Mouse (Mus musculus): ENCODE measurements around the gene Rbm47. TPM values are rescaled to one million over a fixed set of nuclear protein-coding genes. Genes with fewer than 3 reads are reported as not detected.

Gene Rbm47
- polyA plus RNA-seq, 1 experiment from 2014 or later = 70.7 TPM

GRCm38 (mm10) chr5:66080529-66081220, 92.2 kb downstream of the Rbm47 start:
- DNase-seq (ENCODE audit: low spot score) (peak; percentile 78), ATAC-seq (ENCODE audit: low FRiP score, low TSS enrichment) (peak; percentile 72)
- no peaks in the 10 kb centered on the region for H3K36me3 ChIP-seq (ENCODE audit: control insufficient read depth, insufficient read depth, low read length)
- H3K9ac ChIP-seq (ENCODE audit: low read length) = peak overlapping the region; percentile 35
- peak overlapping the region; percentile 31 for H3K4me3 ChIP-seq (ENCODE audit: low read depth, low read length)
- no peaks in the 10 kb centered on the region for H3K27me3 ChIP-seq (ENCODE audit: control insufficient read depth, insufficient read depth, low read length)
- peaks cover 4% of the 10 kb centered on the region; the same call in 1 of the 2 replicates for H3K4me1 ChIP-seq (replicated peaks; ENCODE audit: control insufficient read depth, insufficient read depth)
- peak overlapping the region; percentile 94 for H3K27ac ChIP-seq (replicated peaks)
- H3K4me2 ChIP-seq (replicated peaks; ENCODE audit: low read depth) = peak overlapping the region; percentile 44
- H3K9me3 ChIP-seq (ENCODE audit: control insufficient read depth, low read length) = no peaks in the 10 kb centered on the region
- no peak for TF ChIP-seq EP300 (optimal IDR thresholded peaks at IDR 0.05)
- no peak for TF ChIP-seq CTCF (IDR thresholded peaks at IDR 0.05; ENCODE audit: low read depth)
- WGBS = 53% methylated on average over 17 of the region's 17 CpGs

- no peak for ATAC-seq (ENCODE audit: low FRiP score, low TSS enrichment)
- WGBS = 62% methylated on average over 9 of the region's 9 CpGs
These were observed 93.3 kb downstream of the Rbm47 start for GRCm38 (mm10) chr5:66079358-66080179.

GRCm38 (mm10) chr5:66078491-66079012, 94.4 kb downstream of the Rbm47 start:
- Histone ChIP-seq H3K27me3 (ENCODE audit: control insufficient read depth, insufficient read depth, low read length) (no peaks in the 10 kb centered on the region), H3K4me1 (replicated peaks; ENCODE audit: control insufficient read depth, insufficient read depth) (peaks cover 4% of the 10 kb centered on the region; the same call in 1 of the 2 replicates), H3K9ac (ENCODE audit: low read length) (no peak overlapping the region), H3K4me2 (replicated peaks; ENCODE audit: low read depth) (peak overlapping the region; percentile 44), H3K9me3 (ENCODE audit: control insufficient read depth, low read length) (no peaks in the 10 kb centered on the region), H3K27ac (replicated peaks) (peak overlapping the region; percentile 36; the same call in 1 of the 2 replicates), H3K4me3 (ENCODE audit: low read depth, low read length) (no peak overlapping the region), H3K36me3 (ENCODE audit: control insufficient read depth, insufficient read depth, low read length) (no peaks in the 10 kb centered on the region)
- TF ChIP-seq CTCF (IDR thresholded peaks at IDR 0.05; ENCODE audit: low read depth) (no peak), EP300 (optimal IDR thresholded peaks at IDR 0.05) (no peak)
- WGBS = 65% methylated on average over 7 of the region's 7 CpGs
- no peak for ATAC-seq (ENCODE audit: low FRiP score, low TSS enrichment)
- peak; percentile 41 for DNase-seq (ENCODE audit: low spot score)

More at GRCm38 (mm10) chr5:66079358-66080179, 93.3 kb downstream of the Rbm47 start:
- H3K36me3 ChIP-seq (ENCODE audit: control insufficient read depth, insufficient read depth, low read length) = no peaks in the 10 kb centered on the region
- DNase-seq (ENCODE audit: low spot score) = peak; percentile 34
- H3K9ac ChIP-seq (ENCODE audit: low read length) = no peak overlapping the region
- H3K4me1 ChIP-seq (replicated peaks; ENCODE audit: control insufficient read depth, insufficient read depth) = peaks cover 4% of the 10 kb centered on the region; the same call in 1 of the 2 replicates
- TF ChIP-seq EP300 (optimal IDR thresholded peaks at IDR 0.05) (no peak), CTCF (IDR thresholded peaks at IDR 0.05; ENCODE audit: low read depth) (no peak)
- H3K27me3 ChIP-seq (ENCODE audit: control insufficient read depth, insufficient read depth, low read length) = no peaks in the 10 kb centered on the region
- H3K9me3 ChIP-seq (ENCODE audit: control insufficient read depth, low read length) = no peaks in the 10 kb centered on the region
- H3K4me3 ChIP-seq (ENCODE audit: low read depth, low read length) = peak overlapping the region; percentile 31
- peak overlapping the region; percentile 31 for H3K4me2 ChIP-seq (replicated peaks; ENCODE audit: low read depth)
- H3K27ac ChIP-seq (replicated peaks) = peak overlapping the region; percentile 94

- Histone ChIP-seq H3K27ac (replicated peaks) (peak overlapping the region; percentile 86), H3K36me3 (ENCODE audit: control insufficient read depth, insufficient read depth, low read length) (no peaks in the 10 kb centered on the region), H3K9me3 (ENCODE audit: control insufficient read depth, low read length) (no peaks in the 10 kb centered on the region), H3K9ac (ENCODE audit: low read length) (peak overlapping the region; percentile 48), H3K4me3 (ENCODE audit: low read depth, low read length) (0 out of 2 replicates have a peak overlapping the region, but pooled peaks have one; percentile 12), H3K27me3 (ENCODE audit: control insufficient read depth, insufficient read depth, low read length) (no peaks in the 10 kb centered on the region), H3K4me1 (replicated peaks; ENCODE audit: control insufficient read depth, insufficient read depth) (peaks cover 4% of the 10 kb centered on the region; the same call in 1 of the 2 replicates), H3K4me2 (replicated peaks; ENCODE audit: low read depth) (peak overlapping the region; percentile 44)
- 7% methylated on average over 10 of the region's 10 CpGs for WGBS
- DNase-seq (ENCODE audit: low spot score) (peak; percentile 66), ATAC-seq (ENCODE audit: low FRiP score, low TSS enrichment) (peak; percentile 11; the same call in 1 of the 2 replicates)
- TF ChIP-seq CTCF (IDR thresholded peaks at IDR 0.05; ENCODE audit: low read depth) (peak; percentile 40; the same call in 1 of the 2 replicates), EP300 (optimal IDR thresholded peaks at IDR 0.05) (no peak)
These were observed 95.5 kb downstream of the Rbm47 start for GRCm38 (mm10) chr5:66077416-66077815.

- Histone ChIP-seq H3K4me2 (replicated peaks; ENCODE audit: low read depth) (peak overlapping the region; percentile 44), H3K27me3 (ENCODE audit: control insufficient read depth, insufficient read depth, low read length) (no peaks in the 10 kb centered on the region), H3K9ac (ENCODE audit: low read length) (peak overlapping the region; percentile 45), H3K36me3 (ENCODE audit: control insufficient read depth, insufficient read depth, low read length) (no peaks in the 10 kb centered on the region), H3K4me1 (replicated peaks; ENCODE audit: control insufficient read depth, insufficient read depth) (0 out of 2 replicates have a peak, but pooled peaks cover 4% of the 10 kb centered on the region), H3K4me3 (ENCODE audit: low read depth, low read length) (no peak overlapping the region), H3K27ac (replicated peaks) (peak overlapping the region; percentile 86), H3K9me3 (ENCODE audit: control insufficient read depth, low read length) (no peaks in the 10 kb centered on the region)
- WGBS = 38% methylated on average over 12 of the region's 12 CpGs
- DNase-seq (ENCODE audit: low spot score) = no peak
- ATAC-seq (ENCODE audit: low FRiP score, low TSS enrichment) = no peak
- no peak for TF ChIP-seq EP300 (optimal IDR thresholded peaks at IDR 0.05)
- TF ChIP-seq CTCF (IDR thresholded peaks at IDR 0.05; ENCODE audit: low read depth) = no peak
These were observed 96.1 kb downstream of the Rbm47 start for GRCm38 (mm10) chr5:66076685-66077301.

Measured in stomach, postnatal 0 days (tissue).